Mouse (Mus musculus) embryo, embryonic 10 days (tissue): Measurements from ENCODE around the gene Obscn.

Source experiments
- DNase-seq: peaks from one replicate; pipeline ENCODE4 v3.0.0-alpha.2; 2015; ENCODE audit warnings: low spot score

Gene Obscn

GRCm38 (mm10) chr11:59141772-59142370, 5.7 kb upstream of the Obscn start:
- peak; percentile 37 for DNase-seq

- DNase-seq, result no peak
Observed at GRCm38 (mm10) chr11:59138537-59139486, 2.6 kb upstream of the Obscn start.

GRCm38 (mm10) chr11:59136994-59137706, 948 bp upstream of the Obscn start:
- no peak for DNase-seq

GRCm38 (mm10) chr11:59135051-59135820, 966 bp downstream of the Obscn start:
- DNase-seq, result no peak

GRCm38 (mm10) chr11:59134373-59134997, 1.7 kb downstream of the Obscn start:
- DNase-seq, result peak; percentile 35

GRCm38 (mm10) chr11:59132065-59132464, 4.1 kb downstream of the Obscn start:
- no peak for DNase-seq

- no peak for DNase-seq
Observed at GRCm38 (mm10) chr11:59131348-59131919, 4.8 kb downstream of the Obscn start.

- no peak for DNase-seq
Observed at GRCm38 (mm10) chr11:59130782-59131181, 5.4 kb downstream of the Obscn start.

GRCm38 (mm10) chr11:59105945-59106344, 30.3 kb downstream of the Obscn start:
- DNase-seq, result no peak

- DNase-seq, result no peak
Observed at GRCm38 (mm10) chr11:59102324-59102723, 33.9 kb downstream of the Obscn start.

GRCm38 (mm10) chr11:59098339-59098738, 37.9 kb downstream of the Obscn start:
- DNase-seq, result peak; percentile 71

GRCm38 (mm10) chr11:59097770-59098169, 38.4 kb downstream of the Obscn start:
- DNase-seq, result no peak

GRCm38 (mm10) chr11:59094213-59094612, 42.0 kb downstream of the Obscn start:
- DNase-seq, result no peak

- no peak for DNase-seq
Observed at GRCm38 (mm10) chr11:59087581-59087980, 48.6 kb downstream of the Obscn start.

GRCm38 (mm10) chr11:59085200-59085599, 51.0 kb downstream of the Obscn start:
- DNase-seq, result no peak

GRCm38 (mm10) chr11:59083125-59083524, 53.1 kb downstream of the Obscn start:
- no peak for DNase-seq

- no peak for DNase-seq
Observed at GRCm38 (mm10) chr11:59078311-59078710, 57.9 kb downstream of the Obscn start.

- DNase-seq, result no peak
Observed at GRCm38 (mm10) chr11:59070321-59070720, 65.9 kb downstream of the Obscn start.

GRCm38 (mm10) chr11:59068922-59069321, 67.3 kb downstream of the Obscn start:
- DNase-seq, result no peak

- DNase-seq, result no peak
Observed at GRCm38 (mm10) chr11:59068433-59068832, 67.8 kb downstream of the Obscn start.

GRCm38 (mm10) chr11:59067921-59068320, 68.3 kb downstream of the Obscn start:
- no peak for DNase-seq
